Mouse (Mus musculus): ENCODE measurements around the gene Tcp11.

Tcp11 gene

DNA sequence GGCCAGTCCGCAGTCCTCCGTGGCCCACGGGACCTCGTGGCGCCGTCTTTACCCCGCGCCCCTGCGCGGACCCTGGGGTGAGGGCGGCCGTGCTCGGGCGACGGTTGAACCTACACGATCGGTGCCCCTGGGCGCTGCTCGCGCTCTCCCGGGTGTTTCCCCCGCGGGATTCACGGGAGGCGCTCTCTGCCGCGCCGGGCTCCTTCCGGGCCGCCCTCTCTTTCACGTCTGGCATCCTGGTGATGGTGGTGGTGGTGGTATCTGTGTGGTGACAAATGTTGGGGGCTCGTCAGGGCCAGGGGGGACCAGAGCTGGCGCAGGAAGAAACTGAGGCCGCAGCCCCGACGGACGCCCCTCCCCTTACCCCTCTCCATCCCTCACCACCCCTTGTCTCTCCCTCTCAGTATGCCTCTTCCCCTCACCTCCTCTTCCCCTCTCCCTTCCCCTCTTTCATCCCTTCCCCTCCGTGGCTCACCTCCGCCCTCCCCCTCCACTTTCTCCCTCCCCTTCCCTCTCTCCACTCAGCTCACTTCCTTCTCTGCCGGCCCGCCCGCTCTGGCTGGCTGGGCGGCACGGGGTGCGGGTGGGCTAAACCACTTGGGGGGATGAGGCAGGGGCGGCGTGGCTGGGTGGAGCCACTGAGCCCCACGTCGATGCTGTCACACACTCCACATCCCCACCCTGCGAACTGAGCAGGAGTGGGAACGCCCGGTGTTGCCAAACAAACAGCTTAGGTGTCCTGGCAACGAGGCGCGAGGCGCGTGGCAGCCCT is at the start of gene Tcp11:
Gene Tcp11 (minus strand): TSS at position 595 of the 772 bp plus-strand sequence.
- in situ Hi-C loops (cut with MboI): loop anchor here (10.0 kb wide), 1 partner anchor 85 kb away; no protein-coding TSS in a partner anchor

DNA sequence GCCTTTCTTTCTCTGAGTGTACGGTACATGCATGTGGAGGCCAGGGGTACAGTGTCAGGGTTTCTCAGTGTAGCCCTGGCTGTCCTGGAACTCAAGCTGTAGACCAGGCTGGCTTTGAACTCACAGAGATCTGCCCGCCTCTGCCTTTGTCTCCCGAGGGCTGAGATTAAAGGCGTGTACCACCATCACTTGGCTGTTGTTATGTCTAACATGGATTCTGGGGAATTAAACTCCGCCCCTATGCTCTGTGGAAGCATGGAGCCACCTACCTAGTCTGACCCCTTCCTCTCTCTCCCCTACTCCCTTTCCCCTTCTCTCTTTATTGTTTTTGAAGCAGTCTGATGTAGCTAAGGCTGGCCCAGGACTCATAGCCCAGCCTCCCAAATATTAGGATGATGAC is 49.4 kb upstream of the Tcp11 start:
- in situ Hi-C loops (cut with MboI): no loop called here

DNA sequence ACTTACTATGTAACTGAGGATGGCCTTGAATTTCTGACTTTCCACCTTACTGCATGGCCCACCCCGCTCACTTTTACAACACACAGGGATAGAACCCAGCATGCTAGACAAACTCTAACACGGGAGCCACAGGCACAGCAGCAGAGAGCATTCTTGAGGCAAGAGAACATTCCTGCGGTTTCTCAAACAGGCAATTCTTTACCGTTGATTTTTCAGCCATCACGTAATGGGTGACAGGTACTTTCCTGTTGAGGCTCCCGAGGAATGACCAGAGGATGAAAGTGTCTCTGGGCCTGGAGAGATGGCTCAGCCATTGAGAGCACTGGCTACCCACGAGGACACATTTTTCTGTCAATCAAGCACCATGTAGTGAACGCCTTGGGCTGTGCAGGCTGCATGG is 43.9 kb upstream of the Tcp11 start:
- in situ Hi-C loops (cut with MboI): no loop called here

DNA sequence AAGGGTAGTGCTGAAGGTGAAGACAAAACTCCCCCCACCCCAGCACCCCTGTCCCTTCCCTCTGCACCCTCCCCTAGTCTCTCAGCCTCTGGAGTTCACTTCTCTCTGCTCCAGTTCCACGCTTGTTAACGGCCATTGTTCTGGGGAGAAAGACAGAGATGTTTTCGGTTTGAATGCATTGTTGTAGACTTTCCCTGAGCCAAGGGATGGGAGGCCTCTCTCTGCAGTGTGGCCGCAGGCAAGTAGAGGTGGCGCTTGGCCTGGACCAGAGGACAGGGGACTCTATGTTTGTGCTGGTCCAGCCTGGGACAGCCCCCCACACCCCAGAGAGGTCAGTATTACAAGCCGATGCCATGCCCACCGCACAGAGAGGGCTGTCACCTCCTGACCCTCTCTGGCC is 43.2 kb upstream of the Tcp11 start:
- in situ Hi-C loops (cut with MboI): no loop called here

DNA sequence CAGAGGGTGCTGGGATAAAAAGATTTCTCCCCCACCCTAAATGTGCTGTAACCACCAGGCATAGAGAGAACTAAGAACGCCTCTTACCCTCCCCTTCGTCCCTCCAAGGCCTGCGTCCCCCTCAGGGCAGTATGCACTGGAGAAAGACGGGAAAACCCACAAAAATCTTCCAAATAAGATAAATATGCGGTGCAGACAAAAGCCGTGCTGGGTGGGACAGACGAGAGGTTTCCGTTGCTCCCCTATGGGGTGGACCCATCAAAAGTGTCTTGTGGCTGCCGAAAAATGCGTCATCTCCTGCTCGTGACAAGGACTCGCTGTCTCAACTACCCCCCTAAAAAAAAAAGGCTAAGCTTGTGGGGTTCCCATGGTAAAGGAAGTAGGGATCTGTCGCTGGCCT is 42.5 kb upstream of the Tcp11 start:
- in situ Hi-C loops (cut with MboI): no loop called here

DNA sequence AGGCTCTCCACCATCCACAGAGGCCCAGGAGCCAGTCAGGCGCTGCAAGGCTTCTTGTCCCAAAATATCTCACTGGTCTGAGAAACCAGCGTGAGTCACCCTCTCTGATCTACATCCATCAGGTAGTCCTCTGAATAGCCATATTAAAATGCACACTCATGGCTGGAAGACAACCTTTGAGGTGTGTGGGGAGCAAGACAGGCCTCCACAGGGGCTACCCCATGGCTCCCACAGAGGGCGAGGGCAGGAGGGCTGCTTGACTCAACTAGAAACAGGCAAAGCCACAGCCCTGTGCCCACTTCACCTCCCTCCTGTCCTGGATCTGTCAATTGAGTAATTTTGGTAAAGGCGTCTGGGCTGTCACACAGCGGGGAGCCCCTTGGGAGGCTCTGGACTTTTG is 40.0 kb upstream of the Tcp11 start:
- in situ Hi-C loops (cut with MboI): no loop called here

DNA sequence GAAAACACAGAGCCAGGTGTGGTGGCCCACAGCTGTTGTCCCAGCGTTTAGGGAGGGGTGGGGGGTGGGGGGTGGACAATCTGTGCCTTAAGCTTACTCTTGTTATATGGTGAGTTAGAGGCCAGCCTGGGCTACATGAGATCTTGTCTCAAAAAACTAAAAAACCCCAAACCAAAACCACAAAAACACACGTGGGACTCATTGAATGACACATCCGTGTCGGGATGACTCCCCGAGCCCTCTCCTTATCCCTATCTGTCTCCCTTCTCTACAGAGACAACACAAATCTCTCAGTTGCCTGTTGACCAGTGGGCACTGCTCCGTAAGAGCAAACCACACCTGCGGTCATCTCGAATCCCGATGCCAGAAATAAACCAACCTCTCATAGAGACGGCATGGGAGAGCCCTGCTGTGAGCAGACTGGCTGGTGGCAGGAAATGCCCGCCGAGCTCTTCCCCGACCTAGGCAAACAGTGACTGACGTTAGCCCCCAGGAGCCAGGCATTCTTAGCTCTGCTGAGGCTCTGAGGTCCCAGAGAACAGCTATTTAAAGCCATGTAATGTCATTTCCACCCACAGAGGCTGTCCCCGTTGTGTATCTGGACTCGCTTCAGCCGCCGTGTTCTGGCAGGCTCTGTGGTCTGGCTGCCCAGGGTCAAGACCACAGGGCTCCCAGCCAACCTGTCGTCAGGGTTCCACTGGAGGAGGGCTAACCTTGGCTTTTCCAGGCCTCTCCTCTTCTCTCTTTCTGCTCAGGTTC is 37.2 kb upstream of the Tcp11 start:
- in situ Hi-C loops (cut with MboI): no loop called here

DNA sequence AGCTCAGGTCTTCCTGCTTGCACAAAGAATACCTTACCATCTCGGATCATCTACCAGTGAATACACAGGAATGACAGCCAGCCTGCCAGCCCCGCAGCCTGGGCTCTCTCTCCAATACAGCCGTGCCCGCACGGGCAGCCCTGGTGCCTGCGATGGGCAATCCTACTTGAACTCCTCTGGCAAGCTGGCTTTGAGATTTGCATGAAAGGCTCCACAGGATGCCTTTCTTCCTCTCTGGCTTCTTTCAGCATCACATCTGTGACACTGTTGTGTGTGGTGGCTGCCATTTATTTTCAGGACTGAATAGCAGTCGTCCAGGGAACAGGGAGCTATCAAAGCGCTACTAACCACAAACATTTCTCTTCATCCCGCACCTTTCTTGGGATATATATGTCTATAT is 35.9 kb upstream of the Tcp11 start:
- in situ Hi-C loops (cut with MboI): no loop called here

DNA sequence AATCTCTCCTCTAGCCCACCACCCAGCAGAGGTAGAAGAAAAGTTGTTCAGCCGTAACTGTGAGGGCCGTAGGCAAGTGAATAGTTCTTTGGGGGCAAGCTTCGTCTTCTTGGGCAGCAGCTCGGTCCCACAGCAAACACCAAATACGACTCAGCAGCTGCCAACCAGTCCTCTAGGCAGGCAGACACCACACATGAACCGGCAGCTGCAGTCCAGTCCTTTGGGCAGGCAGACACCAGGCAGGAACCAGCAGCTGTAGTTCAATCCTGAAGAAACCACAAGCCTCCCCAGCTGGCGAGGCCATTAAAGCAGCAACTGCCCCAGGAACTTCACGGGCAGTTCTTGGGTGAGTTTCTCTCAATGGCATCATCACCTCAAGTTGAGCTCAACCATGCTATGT is 31.8 kb upstream of the Tcp11 start:
- in situ Hi-C loops (cut with MboI): no loop called here

DNA sequence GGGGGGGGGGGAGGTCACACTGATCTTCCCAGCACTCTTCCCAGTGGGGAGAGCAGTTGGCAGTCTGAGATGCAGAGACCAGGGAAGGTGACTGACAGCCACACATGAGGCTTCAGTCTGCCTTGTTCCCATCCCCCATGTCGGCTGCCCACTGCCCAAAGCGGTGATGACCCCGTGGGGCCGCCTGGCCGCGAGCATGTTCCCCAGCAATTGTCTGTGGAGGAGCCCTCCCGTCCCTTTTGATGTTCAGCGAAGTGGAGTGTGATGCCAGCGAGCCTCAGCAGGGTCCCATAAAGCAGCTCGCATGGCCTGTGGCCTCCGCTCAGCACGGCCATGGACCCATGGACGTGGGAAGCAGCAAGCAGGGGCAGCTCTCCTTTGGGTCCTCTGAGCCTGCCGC is 26.8 kb upstream of the Tcp11 start:
- in situ Hi-C loops (cut with MboI): no loop called here

DNA sequence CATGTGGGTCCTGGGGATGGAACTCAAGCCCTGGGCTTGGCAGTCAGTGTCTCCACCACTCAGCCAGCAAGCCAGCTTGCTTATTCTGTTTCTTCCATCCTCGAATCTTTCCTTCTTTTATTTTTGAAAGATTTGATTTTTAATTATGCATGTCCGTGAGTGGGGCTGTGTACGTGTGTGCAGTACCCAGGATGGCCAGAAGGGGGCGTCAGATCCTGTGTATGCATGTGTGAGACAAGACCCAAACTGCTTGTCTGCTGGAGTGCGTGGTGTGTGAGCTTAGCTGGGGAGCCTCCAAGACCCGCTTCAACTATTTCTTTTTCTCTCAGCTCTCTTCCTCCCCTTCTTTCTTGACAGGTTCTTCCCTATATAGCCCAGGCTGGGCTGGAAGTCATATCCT is 25.9 kb upstream of the Tcp11 start:
- in situ Hi-C loops (cut with MboI): no loop called here

DNA sequence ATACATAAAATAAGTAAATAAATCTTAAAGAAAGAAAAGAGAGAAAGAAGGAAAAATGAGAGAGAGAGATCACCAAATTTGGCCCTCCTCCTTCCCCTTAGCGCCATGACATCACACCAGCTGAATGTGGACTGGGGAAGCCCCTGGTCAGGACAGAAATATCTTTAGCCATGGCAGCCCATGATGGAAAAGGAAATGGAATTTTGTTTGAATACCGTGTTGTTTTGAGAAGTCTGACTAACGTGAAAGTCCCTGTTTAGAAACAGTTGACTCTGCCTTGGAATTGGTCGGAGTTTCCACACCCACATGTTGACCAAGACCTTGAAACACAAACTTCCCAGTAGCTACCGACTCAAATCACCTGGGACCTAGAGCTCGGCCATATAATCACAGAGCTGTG is 24.0 kb upstream of the Tcp11 start:
- in situ Hi-C loops (cut with MboI): no loop called here

DNA sequence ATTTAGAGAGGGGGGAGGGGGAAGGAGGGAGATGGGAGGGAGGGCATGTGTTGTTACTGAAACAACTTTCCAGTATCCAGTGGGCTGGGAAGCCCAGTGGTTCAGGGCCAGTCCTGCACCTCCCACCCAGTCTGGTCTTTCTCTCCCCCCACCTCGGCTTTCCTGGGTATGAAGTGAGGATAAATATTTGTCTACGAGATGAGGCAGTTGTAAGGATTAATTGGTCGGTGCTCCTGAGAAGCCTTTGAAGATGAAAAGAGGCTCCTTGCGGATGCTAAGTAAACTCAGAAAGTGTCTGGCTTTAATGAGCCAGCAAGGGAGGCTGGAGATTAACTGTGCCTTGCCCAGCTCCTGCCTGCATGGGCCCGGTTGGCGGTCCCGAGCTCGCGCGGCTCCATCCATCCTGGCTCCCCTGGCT is 21.5 kb upstream of the Tcp11 start:
- in situ Hi-C loops (cut with MboI): no loop called here

DNA sequence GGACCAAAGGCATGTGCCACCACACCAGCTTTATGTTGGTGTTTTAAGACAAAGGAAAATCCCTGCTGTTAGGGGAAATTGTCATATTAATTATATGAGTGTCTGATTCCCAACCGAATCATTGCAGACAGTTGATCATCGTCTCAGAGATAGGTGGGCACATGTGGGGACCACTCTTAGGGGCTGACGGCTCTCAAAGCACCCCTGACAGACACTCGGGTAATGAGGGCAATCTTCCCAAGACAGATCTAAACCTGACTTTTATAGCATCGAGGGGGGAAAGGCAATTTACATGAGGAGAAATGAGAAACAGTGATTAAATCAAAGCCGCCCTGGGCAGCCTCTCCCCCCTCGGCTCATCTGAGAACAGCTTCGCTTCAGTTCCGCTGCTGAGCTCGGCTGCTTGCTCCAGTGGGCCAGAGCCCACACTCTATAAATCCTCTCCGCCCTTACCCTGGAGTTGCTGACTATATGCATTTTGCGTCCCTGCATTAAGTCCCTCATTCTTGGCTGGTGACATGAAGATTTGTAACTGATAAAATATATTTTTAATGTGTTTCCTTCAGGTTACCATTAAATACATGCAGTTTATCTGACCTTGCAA is 20.9 kb upstream of the Tcp11 start:
- in situ Hi-C loops (cut with MboI): no loop called here

DNA sequence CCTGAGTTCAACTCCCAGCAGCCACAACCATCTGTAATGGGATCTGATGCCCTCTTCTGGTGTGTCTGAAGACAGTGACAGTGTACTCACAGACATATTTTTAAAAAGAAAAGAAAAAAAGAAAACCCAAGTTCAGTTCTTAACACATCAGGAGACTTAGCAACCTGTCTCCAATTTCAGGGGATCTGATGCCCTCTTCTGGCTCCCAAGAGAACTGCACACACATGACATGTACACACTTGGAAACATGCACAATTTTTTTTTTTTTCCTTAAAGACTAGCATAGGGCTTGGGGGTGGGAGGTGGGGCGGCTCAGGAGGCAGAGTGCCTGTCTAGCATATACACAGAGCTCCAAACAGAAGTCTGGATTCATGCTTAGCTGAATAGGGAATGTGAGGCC is 20.2 kb upstream of the Tcp11 start:
- in situ Hi-C loops (cut with MboI): no loop called here

DNA sequence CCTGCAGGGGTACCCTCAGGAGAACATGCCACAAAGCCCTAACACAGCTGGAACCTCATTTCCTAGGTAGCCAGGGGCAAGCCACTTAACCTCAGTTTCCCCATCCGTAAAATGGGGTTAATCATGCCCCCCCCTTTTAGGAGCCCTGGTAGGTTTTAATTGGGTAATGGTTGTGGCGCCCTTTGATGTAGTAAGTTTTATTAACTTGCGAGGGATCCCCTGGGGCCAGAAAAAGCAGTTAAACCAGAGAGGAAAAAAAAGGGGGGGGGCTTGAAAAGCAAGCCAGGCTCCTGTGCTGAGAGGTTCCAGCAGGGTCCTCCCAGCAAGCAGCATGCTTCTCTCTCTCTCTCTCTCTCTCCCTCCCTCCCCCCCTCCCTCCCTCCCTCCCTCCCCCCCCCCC is 18.6 kb upstream of the Tcp11 start:
- in situ Hi-C loops (cut with MboI): no loop called here

DNA sequence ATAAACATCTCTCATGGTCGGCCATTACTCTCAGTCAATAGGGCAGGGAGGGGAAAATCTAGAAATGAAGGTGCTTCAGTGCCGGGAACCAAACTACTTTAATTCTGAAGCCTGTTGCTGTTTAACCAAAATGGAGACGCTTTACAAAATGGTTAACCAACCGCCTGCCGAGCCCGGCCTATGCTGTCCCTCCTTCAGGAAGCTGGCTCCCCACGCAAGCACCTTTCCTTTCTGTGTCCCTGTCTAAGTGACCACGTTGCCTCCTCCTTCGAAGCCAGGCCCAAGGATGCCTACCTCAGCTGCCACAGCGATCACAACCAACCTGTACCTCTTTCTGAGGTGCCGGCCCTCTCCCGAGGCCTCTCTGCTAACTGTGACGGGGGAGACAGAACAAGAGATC is 16.9 kb upstream of the Tcp11 start:
- in situ Hi-C loops (cut with MboI): no loop called here

DNA sequence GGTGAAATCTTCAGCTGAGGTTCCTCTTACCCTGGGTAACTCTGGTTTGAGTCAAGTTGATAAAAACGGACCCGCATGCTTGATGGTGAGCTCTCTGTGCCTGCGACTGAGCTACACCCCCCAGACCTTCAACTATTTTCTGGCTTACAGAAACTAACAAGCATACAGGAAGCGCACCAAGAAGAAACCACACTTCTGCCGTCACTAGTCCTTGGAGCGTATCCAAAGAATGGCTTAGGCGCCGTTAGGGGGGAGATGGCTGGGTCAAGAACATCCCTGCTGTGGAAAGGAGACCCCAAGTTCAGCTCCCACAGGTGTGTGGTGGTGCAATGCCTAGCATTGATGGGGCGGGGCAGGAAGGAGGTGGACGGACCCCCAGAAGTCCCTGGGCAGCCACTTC is 16.0 kb upstream of the Tcp11 start:
- in situ Hi-C loops (cut with MboI): no loop called here

DNA sequence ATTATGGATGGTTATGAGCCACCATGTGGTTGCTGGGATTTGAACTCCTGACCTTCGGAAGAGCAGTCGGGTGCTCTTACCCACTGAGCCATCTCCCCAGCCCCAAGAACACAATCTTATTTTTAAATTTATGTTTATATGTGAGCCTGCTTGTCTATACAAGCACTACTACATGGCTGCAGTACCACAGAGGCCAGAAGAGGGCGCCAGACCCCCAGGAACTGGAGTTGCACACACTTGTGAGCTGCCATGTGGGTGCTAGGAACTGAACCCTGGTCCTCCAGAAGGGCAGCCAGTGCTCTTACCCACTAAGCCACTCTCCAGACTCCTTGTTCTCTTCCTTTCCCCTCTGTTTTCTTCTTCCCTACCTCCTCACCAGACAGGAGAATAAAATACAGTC is 13.4 kb upstream of the Tcp11 start:
- in situ Hi-C loops (cut with MboI): no loop called here

DNA sequence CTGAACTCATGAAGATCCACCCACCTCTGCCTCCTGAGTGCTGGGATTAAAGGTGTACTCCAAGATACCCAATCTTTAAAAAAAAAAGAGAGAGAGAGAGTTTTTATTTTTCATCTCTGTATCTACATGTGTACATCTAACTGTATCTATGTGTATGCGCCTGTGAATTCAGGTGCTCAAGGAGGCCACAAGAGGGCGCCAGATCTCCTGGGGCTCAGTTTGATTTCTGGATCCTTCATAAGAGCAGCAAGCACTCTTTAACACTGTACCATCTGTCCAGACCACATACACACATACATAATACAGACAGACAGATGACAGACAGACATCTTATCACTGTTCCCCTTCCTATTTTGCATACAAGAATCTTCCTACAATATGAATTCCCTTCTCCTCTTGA is 11.9 kb upstream of the Tcp11 start:
- in situ Hi-C loops (cut with MboI): no loop called here

DNA sequence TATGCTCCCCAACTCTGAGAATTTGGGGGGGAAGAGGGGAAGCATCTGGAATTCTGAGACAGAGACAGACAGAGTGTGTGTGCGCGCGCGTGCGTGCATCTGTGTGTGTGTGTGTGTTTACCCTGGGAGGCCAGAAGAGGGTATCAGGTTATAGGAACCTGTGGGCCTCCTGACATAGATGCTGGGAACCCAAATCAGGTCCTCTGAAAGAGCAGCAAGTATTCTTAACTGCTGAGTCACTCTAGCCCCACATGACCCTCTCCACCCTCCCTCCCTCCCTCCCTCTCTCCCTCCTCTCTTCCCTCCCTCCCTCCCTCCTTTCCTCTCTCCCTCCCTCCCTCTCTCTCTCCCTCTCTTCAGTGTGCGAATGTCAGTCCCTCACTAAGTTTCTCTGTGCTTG is 8.3 kb upstream of the Tcp11 start:
- in situ Hi-C loops (cut with MboI): loop anchor here (10.0 kb wide), 1 partner anchor 76 kb away; no protein-coding TSS in a partner anchor

DNA sequence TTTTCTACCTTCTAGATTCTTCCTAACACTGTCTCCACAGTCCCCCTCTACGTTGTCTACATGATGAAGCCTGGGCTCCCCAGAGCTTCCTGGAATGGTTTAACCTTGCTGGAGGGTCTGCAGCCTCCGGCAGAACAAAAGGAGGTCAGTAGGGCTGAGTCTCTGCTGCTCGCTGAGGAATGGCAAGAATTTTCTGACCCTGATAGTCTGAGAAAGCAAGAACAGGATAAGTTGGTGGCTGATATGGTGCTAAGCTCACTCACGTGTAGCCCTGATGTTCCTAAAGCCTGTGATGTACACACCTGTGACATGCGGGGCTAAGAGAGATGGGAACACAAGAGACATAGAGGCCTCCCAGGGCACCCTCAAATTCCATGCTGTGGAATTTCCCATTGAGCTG is 7.0 kb upstream of the Tcp11 start:
- in situ Hi-C loops (cut with MboI): loop anchor here (10.0 kb wide), 1 partner anchor 77 kb away; no protein-coding TSS in a partner anchor

DNA sequence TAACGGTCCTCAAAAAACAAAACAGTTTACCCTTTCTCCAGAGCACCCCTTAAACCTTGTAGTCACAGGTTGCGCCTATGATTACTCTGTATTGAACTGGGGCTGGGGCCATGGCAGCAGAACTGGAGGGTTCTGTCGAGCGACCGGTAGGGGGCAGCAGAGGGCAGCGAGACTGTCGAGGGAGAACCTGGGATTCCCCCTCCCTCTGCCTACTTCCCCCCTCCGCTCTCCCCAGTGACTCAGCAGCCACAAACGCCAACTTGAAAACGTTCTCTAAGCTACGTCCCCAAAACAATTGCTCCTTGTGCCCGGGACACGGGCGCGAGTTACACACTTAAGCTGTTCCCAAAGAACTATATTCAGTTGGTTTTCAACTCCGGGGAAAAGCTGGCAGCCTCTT is 4.5 kb upstream of the Tcp11 start:
- in situ Hi-C loops (cut with MboI): loop anchor here (10.0 kb wide), 1 partner anchor 80 kb away; no protein-coding TSS in a partner anchor
